Mouse (Mus musculus) midbrain, embryonic 12.5 days (tissue): ENCODE results near the gene Enox2. TPM values are rescaled to one million over a fixed set of nuclear protein-coding genes. Genes with fewer than 3 reads are reported as not detected.
"Not testable (repeated sequence)": the region's sequence is repeated elsewhere in the genome, so short reads cannot be mapped to it uniquely, and the experiment has no call there.

ENCODE experiments used
- ATAC-seq: fragments of 200-750 bp; cut with Nextera tagmentation; 2 replicates; pipeline ENCODE4 v1.8.0; 2017; ENCODE audit warnings: low read depth, moderate TSS enrichment, moderate library complexity; ENCODE audit not compliant: low FRiP score
- H3K27ac ChIP-seq: fragments of 300-500 bp; sonication (generic); replicated peaks from 2 replicates; pipeline ENCODE4 v1.5.1; 2016; ENCODE audit warnings: mild to moderate bottlenecking
- H3K27me3 ChIP-seq: fragments of 300-500 bp; sonication (generic); 2 replicates; pipeline ENCODE4 v1.6.1; 2016; ENCODE audit warnings: mild to moderate bottlenecking
- H3K36me3 ChIP-seq: fragments of 300-500 bp; sonication (generic); 2 replicates; pipeline ENCODE4 v1.6.1; 2016
- H3K4me1 ChIP-seq: fragments of 300-500 bp; sonication (generic); 2 replicates; pipeline ENCODE4 v1.6.1; 2016
- H3K4me2 ChIP-seq: fragments of 300-500 bp; sonication (generic); replicated peaks from 2 replicates; pipeline ENCODE4 v1.6.1; 2016; ENCODE audit warnings: mild to moderate bottlenecking, moderate library complexity
- H3K4me3 ChIP-seq: fragments of 300-500 bp; sonication (generic); 2 replicates; pipeline ENCODE4 v1.5.1; 2016; ENCODE audit warnings: mild to moderate bottlenecking
- H3K9ac ChIP-seq: fragments of 300-500 bp; sonication (generic); replicated peaks from 2 replicates; pipeline ENCODE4 v1.6.1; 2016; ENCODE audit warnings: mild to moderate bottlenecking, moderate library complexity
- H3K9me3 ChIP-seq: fragments of 300-500 bp; sonication (generic); 2 replicates; pipeline ENCODE4 v1.6.1; 2016; ENCODE audit warnings: mild to moderate bottlenecking
- WGBS: fragments of 180-500 bp; shearing (Covaris S2); methylation state at CpG from one replicate; pipeline ENCODE4 v1.1.7; 2016; 5-methylcytosine and 5-hydroxymethylcytosine counted together
- polyA plus RNA-seq: library from polyadenylated mRNA; unstranded; fragments of >200 nt; fragmentation: Nextera tagmentation; extraction: Ambion mirVana; gene quantifications from 2 replicates; pipeline ENCODE4 v1.2.1, GENCODE M21; 2016

The Enox2 gene
- polyA plus RNA-seq, 1 experiment from 2014 or later: 10.3 TPM

- no peaks in the 10 kb centered on the region for H3K27me3 ChIP-seq
- no peaks in the 10 kb centered on the region for H3K36me3 ChIP-seq
- peak overlapping the region; percentile 46; the same call in 1 of the 2 replicates for H3K27ac ChIP-seq
- no peaks in the 10 kb centered on the region for H3K9me3 ChIP-seq
- H3K4me2 ChIP-seq: no peak overlapping the region
- no peak overlapping the region for H3K4me3 ChIP-seq
- no peak overlapping the region for H3K9ac ChIP-seq
- peaks cover 5% of the 10 kb centered on the region; the same call in 1 of the 2 replicates for H3K4me1 ChIP-seq
- peak; percentile 94 for ATAC-seq
- WGBS: 44% methylated on average over 3 of the region's 3 CpGs
Measured at GRCm38 (mm10) chrX:49124774-49125429, 163.2 kb downstream of the Enox2 start.

- Histone ChIP-seq H3K4me1 (no peaks in the 10 kb centered on the region), H3K4me2 (no peak overlapping the region), H3K27me3 (no peaks in the 10 kb centered on the region), H3K4me3 (no peak overlapping the region), H3K27ac (no peak overlapping the region), H3K36me3 (no peaks in the 10 kb centered on the region), H3K9me3 (no peaks in the 10 kb centered on the region), H3K9ac (no peak overlapping the region)
- ATAC-seq: no peak
- 76% methylated on average over 3 of the region's 3 CpGs for WGBS
Measured at GRCm38 (mm10) chrX:49116465-49116864, 171.6 kb downstream of the Enox2 start.

GRCm38 (mm10) chrX:49112412-49112811 lies 175.6 kb downstream of the Enox2 start:
- WGBS: 37% methylated on average over 3 of the region's 3 CpGs
- Histone ChIP-seq H3K27me3 (no peaks in the 10 kb centered on the region), H3K36me3 (no peaks in the 10 kb centered on the region), H3K9me3 (no peaks in the 10 kb centered on the region), H3K4me2 (no peak overlapping the region), H3K4me1 (no peaks in the 10 kb centered on the region), H3K4me3 (no peak overlapping the region), H3K9ac (no peak overlapping the region), H3K27ac (no peak overlapping the region)
- ATAC-seq: no peak

GRCm38 (mm10) chrX:49100542-49100941 lies 187.5 kb downstream of the Enox2 start:
- not testable (repeated sequence) for H3K4me3 ChIP-seq, H3K9me3 ChIP-seq, H3K4me1 ChIP-seq, ATAC-seq, H3K27me3 ChIP-seq, H3K27ac ChIP-seq, H3K36me3 ChIP-seq, H3K4me2 ChIP-seq, H3K9ac ChIP-seq
- 85% methylated on average over 1 of the region's 1 CpGs for WGBS

GRCm38 (mm10) chrX:49096249-49096648 lies 191.8 kb downstream of the Enox2 start:
- no peak overlapping the region for H3K27ac ChIP-seq
- 41% methylated on average over 2 of the region's 2 CpGs for WGBS
- peak; percentile 66; the same call in 1 of the 2 replicates for ATAC-seq

GRCm38 (mm10) chrX:49075055-49075454 lies 213.0 kb downstream of the Enox2 start:
- 83% methylated on average over 6 of the region's 6 CpGs for WGBS
- Histone ChIP-seq H3K36me3 (no peaks in the 10 kb centered on the region), H3K9ac (no peak overlapping the region), H3K4me1 (no peaks in the 10 kb centered on the region), H3K4me3 (no peak overlapping the region), H3K9me3 (no peaks in the 10 kb centered on the region), H3K27me3 (no peaks in the 10 kb centered on the region), H3K4me2 (no peak overlapping the region), H3K27ac (no peak overlapping the region)
- ATAC-seq: no peak

More at GRCm38 (mm10) chrX:49096249-49096648, 191.8 kb downstream of the Enox2 start:
- Histone ChIP-seq H3K9me3 (no peaks in the 10 kb centered on the region), H3K4me3 (no peak overlapping the region), H3K4me2 (no peak overlapping the region), H3K9ac (no peak overlapping the region), H3K36me3 (no peaks in the 10 kb centered on the region), H3K4me1 (no peaks in the 10 kb centered on the region), H3K27me3 (no peaks in the 10 kb centered on the region)

GRCm38 (mm10) chrX:49073563-49073962 lies 214.5 kb downstream of the Enox2 start:
- no peak overlapping the region for H3K4me3 ChIP-seq
- H3K27ac ChIP-seq: no peak overlapping the region
- 85% methylated on average over 3 of the region's 3 CpGs for WGBS
- H3K4me2 ChIP-seq: no peak overlapping the region
- H3K9ac ChIP-seq: no peak overlapping the region
- no peaks in the 10 kb centered on the region for H3K36me3 ChIP-seq
- H3K27me3 ChIP-seq: no peaks in the 10 kb centered on the region
- H3K9me3 ChIP-seq: no peaks in the 10 kb centered on the region
- no peak for ATAC-seq
- H3K4me1 ChIP-seq: no peaks in the 10 kb centered on the region

GRCm38 (mm10) chrX:49045118-49045517 lies 242.9 kb downstream of the Enox2 start:
- no peaks in the 10 kb centered on the region for H3K9me3 ChIP-seq
- no peak overlapping the region for H3K9ac ChIP-seq
- H3K36me3 ChIP-seq: no peaks in the 10 kb centered on the region
- H3K4me2 ChIP-seq: no peak overlapping the region
- no peaks in the 10 kb centered on the region for H3K4me1 ChIP-seq
- ATAC-seq: no peak
- no peaks in the 10 kb centered on the region for H3K27me3 ChIP-seq
- no peak overlapping the region for H3K4me3 ChIP-seq
- no peak overlapping the region for H3K27ac ChIP-seq

GRCm38 (mm10) chrX:49009746-49010145 lies 278.3 kb downstream of the Enox2 start:
- Histone ChIP-seq H3K4me3 (no peak overlapping the region), H3K4me1 (no peaks in the 10 kb centered on the region), H3K4me2 (no peak overlapping the region), H3K27ac (no peak overlapping the region), H3K9ac (no peak overlapping the region), H3K9me3 (no peaks in the 10 kb centered on the region), H3K36me3 (no peaks in the 10 kb centered on the region), H3K27me3 (no peaks in the 10 kb centered on the region)
- 60% methylated on average over 5 of the region's 5 CpGs for WGBS
- no peak for ATAC-seq

- H3K4me2 ChIP-seq: no peak overlapping the region
- H3K27me3 ChIP-seq: no peaks in the 10 kb centered on the region
- ATAC-seq: no peak
- no peak overlapping the region for H3K27ac ChIP-seq
- no peak overlapping the region for H3K4me3 ChIP-seq
- H3K36me3 ChIP-seq: no peaks in the 10 kb centered on the region
- H3K9me3 ChIP-seq: no peaks in the 10 kb centered on the region
- H3K9ac ChIP-seq: no peak overlapping the region
- H3K4me1 ChIP-seq: no peaks in the 10 kb centered on the region
- 85% methylated on average over 1 of the region's 1 CpGs for WGBS
Measured at GRCm38 (mm10) chrX:49005655-49006054, 282.4 kb downstream of the Enox2 start.

GRCm38 (mm10) chrX:49002892-49003291 lies 285.2 kb downstream of the Enox2 start:
- 84% methylated on average over 1 of the region's 1 CpGs for WGBS
- Histone ChIP-seq H3K4me3 (no peak overlapping the region), H3K4me1 (no peaks in the 10 kb centered on the region), H3K4me2 (no peak overlapping the region), H3K9ac (no peak overlapping the region), H3K9me3 (no peaks in the 10 kb centered on the region), H3K36me3 (no peaks in the 10 kb centered on the region), H3K27me3 (no peaks in the 10 kb centered on the region), H3K27ac (no peak overlapping the region)
- ATAC-seq: no peak

- WGBS: 83% methylated on average over 5 of the region's 5 CpGs
- ATAC-seq: no peak
- H3K4me1 ChIP-seq: no peaks in the 10 kb centered on the region
- no peak overlapping the region for H3K4me3 ChIP-seq
- no peak overlapping the region for H3K9ac ChIP-seq
- no peak overlapping the region for H3K4me2 ChIP-seq
- no peaks in the 10 kb centered on the region for H3K9me3 ChIP-seq
- no peaks in the 10 kb centered on the region for H3K27me3 ChIP-seq
- H3K36me3 ChIP-seq: no peaks in the 10 kb centered on the region
- no peak overlapping the region for H3K27ac ChIP-seq
Measured at GRCm38 (mm10) chrX:48985653-48986052, 302.4 kb downstream of the Enox2 start.

- no peaks in the 10 kb centered on the region for H3K4me1 ChIP-seq
- no peak overlapping the region for H3K27ac ChIP-seq
- no peak overlapping the region for H3K4me3 ChIP-seq
- H3K9me3 ChIP-seq: no peaks in the 10 kb centered on the region
- no peaks in the 10 kb centered on the region for H3K27me3 ChIP-seq
- WGBS: 88% methylated on average over 2 of the region's 2 CpGs
- H3K9ac ChIP-seq: no peak overlapping the region
- no peak for ATAC-seq
- H3K36me3 ChIP-seq: no peaks in the 10 kb centered on the region
- H3K4me2 ChIP-seq: no peak overlapping the region
Measured at GRCm38 (mm10) chrX:48984451-48984850, 303.6 kb downstream of the Enox2 start.
